Mouse (Mus musculus): Measurements from ENCODE around the gene Alx3. TPM values are rescaled to one million over a fixed set of nuclear protein-coding genes. Genes with fewer than 3 reads are reported as not detected.
A peak's percentile ranks its signal among the peaks of the same experiment; 100 is the strongest.

Alx3 gene
- 0.09 TPM in 1 of 2 replicates, not detected in the other for polyA plus RNA-seq (2015; fragmentation: Nextera tagmentation; extraction: Ambion mirVana)

DNA sequence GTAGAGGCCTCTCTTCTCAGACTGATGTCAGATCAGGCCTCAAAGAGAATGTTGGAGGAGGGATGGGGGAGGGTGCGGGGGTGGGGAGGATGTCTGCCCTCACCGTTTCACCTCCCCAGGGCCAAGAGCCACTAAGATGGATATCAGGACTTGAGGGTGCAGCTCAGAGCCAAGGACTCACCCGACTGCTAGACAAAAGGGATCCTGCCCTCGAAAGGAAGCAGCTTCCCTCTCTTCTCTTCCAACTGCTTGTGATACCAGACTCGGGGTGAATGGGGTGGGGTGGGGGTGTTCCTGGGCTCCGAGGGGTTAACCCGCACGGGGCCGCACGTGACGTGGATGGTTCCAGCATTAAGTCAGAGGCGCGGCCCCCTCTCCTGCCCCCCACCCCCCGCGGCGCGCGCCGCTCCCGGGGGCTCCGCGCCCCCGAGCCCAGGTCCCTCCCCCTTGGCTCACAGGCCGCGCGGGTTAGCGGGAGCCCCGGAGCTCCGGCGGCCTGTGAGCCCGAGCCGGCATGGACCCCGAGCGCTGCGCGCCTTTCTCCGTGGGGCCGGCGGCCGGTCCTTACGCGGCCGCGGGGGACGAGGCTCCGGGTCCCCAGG, at the start of gene Alx3:
Gene Alx3 (plus strand): TSS at position 370 of the 602 bp plus-strand sequence.
- peak within 1 kb of the TSS; percentile 45 for H3K4me3 ChIP-seq (ENCODE audit: low read length)
- H3K27ac ChIP-seq (ENCODE audit: low read length): no peak within 1 kb of the TSS
- peak within 1 kb of the TSS; percentile 63 for H3K4me2 ChIP-seq (replicated peaks; ENCODE audit: low read depth, low read length)
- peak; percentile 43 for ATAC-seq (ENCODE audit: low FRiP score, low TSS enrichment)
- H3K4me1 ChIP-seq (ENCODE audit: insufficient read depth, low read length): peaks cover 10% of the 10 kb centered on the region
- H3K27me3 ChIP-seq (ENCODE audit: insufficient read depth, low read length): peaks cover 88% of the 10 kb centered on the region
- peak within 1 kb of the TSS; percentile 59 for H3K9ac ChIP-seq (replicated peaks; ENCODE audit: low read length)
- WGBS: under 1% methylated on average over 25 of the region's 46 CpGs
- no peaks in the 10 kb centered on the region for H3K36me3 ChIP-seq (ENCODE audit: insufficient read depth, low read length)
- H3K9me3 ChIP-seq (ENCODE audit: low read length): no peaks in the 10 kb centered on the region

DNA sequence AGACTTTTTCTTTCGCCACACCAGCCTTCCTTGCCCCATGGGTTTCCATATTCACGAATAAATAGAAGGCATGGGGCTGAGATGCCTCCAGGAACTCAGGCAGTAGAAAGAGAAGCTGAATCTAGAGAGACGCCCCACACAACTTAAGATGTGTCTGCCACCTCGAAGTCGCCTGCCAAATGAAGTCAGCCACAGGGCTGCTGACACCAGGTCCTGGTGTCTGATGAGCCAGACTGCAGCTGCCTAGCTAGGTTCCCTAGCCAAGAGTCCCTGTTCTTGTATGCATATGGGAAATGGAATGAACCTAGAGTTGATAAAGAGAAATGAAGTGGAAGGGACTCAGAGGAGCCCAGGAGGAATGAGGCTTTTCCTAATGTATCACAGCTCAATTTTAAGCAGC, 49.6 kb upstream of the Alx3 start:
- Histone ChIP-seq H3K4me1 (ENCODE audit: insufficient read depth, low read length) (peaks cover 12% of the 10 kb centered on the region), H3K36me3 (ENCODE audit: insufficient read depth, low read length) (no peaks in the 10 kb centered on the region), H3K4me2 (replicated peaks; ENCODE audit: low read depth, low read length) (no peak overlapping the region), H3K9ac (replicated peaks; ENCODE audit: low read length) (no peak overlapping the region), H3K4me3 (ENCODE audit: low read length) (no peak overlapping the region), H3K27ac (ENCODE audit: low read length) (no peak overlapping the region), H3K27me3 (ENCODE audit: insufficient read depth, low read length) (peaks cover 88% of the 10 kb centered on the region), H3K9me3 (ENCODE audit: low read length) (no peaks in the 10 kb centered on the region)
- no peak for ATAC-seq (ENCODE audit: low FRiP score, low TSS enrichment)
- WGBS: 37% methylated on average over 5 of the region's 5 CpGs

DNA sequence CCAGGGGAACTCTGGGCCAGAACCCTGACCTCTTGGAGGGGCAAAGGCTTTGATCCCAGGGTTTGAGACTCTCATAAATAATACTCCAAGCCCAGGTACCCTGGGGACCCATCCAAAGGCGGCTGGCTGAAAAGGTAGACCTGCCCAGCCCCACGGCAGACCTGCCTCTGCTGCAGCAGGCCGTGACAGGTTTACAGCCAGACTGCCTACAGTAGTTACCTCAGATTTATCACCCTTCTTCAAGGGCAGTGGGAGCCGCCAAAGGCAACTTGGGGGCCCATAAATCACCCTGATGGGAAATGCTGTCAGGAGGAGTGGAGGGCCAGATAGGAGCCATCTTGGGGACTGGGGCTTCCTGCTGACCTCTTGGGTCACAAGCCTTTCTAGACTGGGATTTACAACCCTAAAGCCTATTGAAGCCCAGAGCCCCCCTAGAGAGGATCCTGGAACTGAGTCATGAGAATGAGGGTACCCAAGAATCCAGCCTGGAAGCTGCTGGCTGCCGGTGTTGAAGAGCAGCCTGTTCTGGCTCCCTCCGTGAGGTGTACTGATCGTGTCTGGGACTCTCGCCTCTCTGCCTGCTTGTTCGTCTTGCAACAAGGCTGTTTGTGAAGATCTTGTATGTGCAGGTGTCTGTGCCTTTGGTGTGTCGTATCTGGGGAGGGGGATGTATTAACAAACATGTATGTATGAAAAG, 49.0 kb upstream of the Alx3 start:
- peak; percentile 87 for ATAC-seq (ENCODE audit: low FRiP score, low TSS enrichment)
- no peaks in the 10 kb centered on the region for H3K9me3 ChIP-seq (ENCODE audit: low read length)
- H3K36me3 ChIP-seq (ENCODE audit: insufficient read depth, low read length): no peaks in the 10 kb centered on the region
- peaks cover 89% of the 10 kb centered on the region for H3K27me3 ChIP-seq (ENCODE audit: insufficient read depth, low read length)
- H3K4me1 ChIP-seq (ENCODE audit: insufficient read depth, low read length): peaks cover 12% of the 10 kb centered on the region
- no peak overlapping the region for H3K4me3 ChIP-seq (ENCODE audit: low read length)
- H3K4me2 ChIP-seq (replicated peaks; ENCODE audit: low read depth, low read length): no peak overlapping the region
- WGBS: 14% methylated on average over 10 of the region's 10 CpGs
- no peak overlapping the region for H3K27ac ChIP-seq (ENCODE audit: low read length)
- no peak overlapping the region for H3K9ac ChIP-seq (replicated peaks; ENCODE audit: low read length)

DNA sequence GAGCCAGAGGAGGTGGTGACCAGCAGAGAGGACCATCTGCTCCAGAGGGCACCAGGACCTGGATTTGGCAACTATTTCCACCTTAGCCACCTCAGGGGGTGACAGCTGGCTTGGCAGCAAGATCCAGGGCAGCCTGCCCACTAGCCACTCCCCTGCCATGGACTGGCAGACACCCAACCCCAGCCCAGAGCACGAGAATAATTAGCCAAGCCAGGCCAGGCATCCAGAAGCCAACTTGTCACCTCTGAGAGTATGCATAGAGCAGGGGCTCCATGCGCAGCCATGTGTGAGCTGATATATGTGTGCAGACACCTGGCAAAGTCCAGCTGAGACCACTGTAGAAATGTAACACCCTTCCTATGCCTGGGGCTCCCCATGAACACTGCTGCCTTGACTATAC, 47.9 kb upstream of the Alx3 start:
- H3K9me3 ChIP-seq (ENCODE audit: low read length): no peaks in the 10 kb centered on the region
- H3K27me3 ChIP-seq (ENCODE audit: insufficient read depth, low read length): peaks cover 90% of the 10 kb centered on the region
- H3K27ac ChIP-seq (ENCODE audit: low read length): no peak overlapping the region
- no peaks in the 10 kb centered on the region for H3K36me3 ChIP-seq (ENCODE audit: insufficient read depth, low read length)
- H3K4me1 ChIP-seq (ENCODE audit: insufficient read depth, low read length): peaks cover 12% of the 10 kb centered on the region
- no peak overlapping the region for H3K9ac ChIP-seq (replicated peaks; ENCODE audit: low read length)
- 38% methylated on average over 2 of the region's 2 CpGs for WGBS
- no peak overlapping the region for H3K4me3 ChIP-seq (ENCODE audit: low read length)
- ATAC-seq (ENCODE audit: low FRiP score, low TSS enrichment): no peak; the same call in 1 of the 2 replicates
- no peak overlapping the region for H3K4me2 ChIP-seq (replicated peaks; ENCODE audit: low read depth, low read length)

DNA sequence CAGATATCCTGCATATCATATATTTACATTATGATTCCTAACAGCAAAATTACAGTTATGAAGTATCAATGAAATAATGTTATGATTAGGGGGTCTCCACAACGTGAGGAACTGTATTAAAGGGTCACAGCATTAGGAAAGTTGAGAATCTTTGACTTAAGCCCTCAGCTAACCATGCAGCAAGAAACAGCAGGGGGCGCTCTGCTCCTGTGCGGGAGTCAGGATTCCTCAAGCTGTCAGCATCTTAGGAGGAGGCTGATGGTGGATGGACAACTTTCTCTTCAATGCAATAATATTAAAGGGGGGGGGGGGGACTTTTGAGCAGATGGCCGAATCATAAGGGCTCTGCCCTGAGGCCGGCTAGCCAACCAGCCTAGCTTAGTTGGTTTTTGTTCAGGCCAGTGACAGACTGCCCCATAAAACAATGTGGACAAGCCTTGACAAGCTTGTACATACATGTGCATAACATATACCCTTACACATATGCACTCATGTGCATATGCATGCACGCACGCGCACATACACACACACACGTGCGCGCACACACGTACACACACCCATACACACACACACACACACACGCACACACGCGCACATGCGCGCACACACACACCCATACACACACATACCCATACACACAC, 44.3 kb upstream of the Alx3 start:
- WGBS: 73% methylated on average over 17 of the region's 17 CpGs
- H3K36me3 ChIP-seq (ENCODE audit: insufficient read depth, low read length): no peaks in the 10 kb centered on the region
- no peaks in the 10 kb centered on the region for H3K9me3 ChIP-seq (ENCODE audit: low read length)
- H3K4me3 ChIP-seq (ENCODE audit: low read length): no peak overlapping the region
- H3K27me3 ChIP-seq (ENCODE audit: insufficient read depth, low read length): peaks cover 84% of the 10 kb centered on the region
- no peak for ATAC-seq (ENCODE audit: low FRiP score, low TSS enrichment)
- peaks cover 8% of the 10 kb centered on the region for H3K4me1 ChIP-seq (ENCODE audit: insufficient read depth, low read length)
- H3K27ac ChIP-seq (ENCODE audit: low read length): no peak overlapping the region
- no peak overlapping the region for H3K4me2 ChIP-seq (replicated peaks; ENCODE audit: low read depth, low read length)
- H3K9ac ChIP-seq (replicated peaks; ENCODE audit: low read length): no peak overlapping the region

DNA sequence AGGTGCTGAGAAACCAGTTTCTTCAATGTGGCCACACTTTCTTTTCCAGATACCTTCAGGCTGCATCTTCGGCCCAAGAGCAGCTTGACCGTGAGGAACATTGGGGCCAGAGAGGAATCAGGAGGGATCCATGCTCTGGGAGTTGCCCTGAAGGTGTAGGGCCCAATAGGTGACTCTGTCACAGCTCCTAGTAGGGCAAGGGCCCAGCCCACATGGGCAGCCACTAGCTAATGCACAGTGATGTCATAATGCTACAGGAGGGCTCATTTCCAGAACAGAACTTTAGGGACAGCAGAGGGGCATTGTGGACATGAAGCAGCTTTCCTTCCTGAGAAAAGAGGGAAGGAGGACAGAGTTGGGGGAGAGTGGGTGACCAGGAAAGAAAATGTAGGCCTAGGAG, 40.0 kb upstream of the Alx3 start, which contains the start of gene Ubl4b:
Gene Ubl4b (minus strand): TSS at position 232 of the 400 bp plus-strand sequence.
- 94% methylated on average over 2 of the region's 2 CpGs for WGBS
- Histone ChIP-seq H3K36me3 (ENCODE audit: insufficient read depth, low read length) (no peaks in the 10 kb centered on the region), H3K4me3 (ENCODE audit: low read length) (no peak within 1 kb of the TSS), H3K27ac (ENCODE audit: low read length) (no peak within 1 kb of the TSS), H3K27me3 (ENCODE audit: insufficient read depth, low read length) (peaks cover 78% of the 10 kb centered on the region), H3K4me2 (replicated peaks; ENCODE audit: low read depth, low read length) (no peak within 1 kb of the TSS), H3K4me1 (ENCODE audit: insufficient read depth, low read length) (no peaks in the 10 kb centered on the region), H3K9ac (replicated peaks; ENCODE audit: low read length) (no peak within 1 kb of the TSS), H3K9me3 (ENCODE audit: low read length) (no peaks in the 10 kb centered on the region)
- no peak for ATAC-seq (ENCODE audit: low FRiP score, low TSS enrichment)

DNA sequence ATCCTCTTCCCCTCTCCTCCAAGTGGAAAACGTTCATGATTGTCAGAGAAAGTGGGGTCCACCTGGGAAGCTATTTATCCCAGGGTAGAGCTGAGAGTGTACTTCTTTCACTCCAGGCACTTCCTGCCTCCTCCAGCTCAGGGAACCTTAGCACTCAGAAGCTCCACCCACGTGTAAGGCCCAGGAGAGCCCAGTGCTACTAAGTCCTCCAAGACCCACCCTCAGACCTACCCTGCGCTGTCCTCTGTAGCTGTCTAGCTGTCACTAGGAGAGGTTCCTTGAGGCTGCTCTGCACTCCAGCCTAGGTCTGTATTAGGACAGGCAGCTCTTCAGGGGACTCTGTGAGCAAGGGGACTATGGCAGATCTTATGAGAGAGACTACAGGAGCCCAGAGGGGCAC, 36.1 kb upstream of the Alx3 start:
- H3K9ac ChIP-seq (replicated peaks; ENCODE audit: low read length): no peak overlapping the region
- peaks cover 56% of the 10 kb centered on the region for H3K27me3 ChIP-seq (ENCODE audit: insufficient read depth, low read length)
- peak; percentile 39; the same call in 1 of the 2 replicates for ATAC-seq (ENCODE audit: low FRiP score, low TSS enrichment)
- H3K4me2 ChIP-seq (replicated peaks; ENCODE audit: low read depth, low read length): no peak overlapping the region
- H3K4me3 ChIP-seq (ENCODE audit: low read length): no peak overlapping the region
- no peaks in the 10 kb centered on the region for H3K9me3 ChIP-seq (ENCODE audit: low read length)
- no peak overlapping the region for H3K27ac ChIP-seq (ENCODE audit: low read length)
- WGBS: 30% methylated on average over 3 of the region's 3 CpGs
- H3K36me3 ChIP-seq (ENCODE audit: insufficient read depth, low read length): no peaks in the 10 kb centered on the region
- peaks cover 2% of the 10 kb centered on the region; the same call in 1 of the 2 replicates for H3K4me1 ChIP-seq (ENCODE audit: insufficient read depth, low read length)

DNA sequence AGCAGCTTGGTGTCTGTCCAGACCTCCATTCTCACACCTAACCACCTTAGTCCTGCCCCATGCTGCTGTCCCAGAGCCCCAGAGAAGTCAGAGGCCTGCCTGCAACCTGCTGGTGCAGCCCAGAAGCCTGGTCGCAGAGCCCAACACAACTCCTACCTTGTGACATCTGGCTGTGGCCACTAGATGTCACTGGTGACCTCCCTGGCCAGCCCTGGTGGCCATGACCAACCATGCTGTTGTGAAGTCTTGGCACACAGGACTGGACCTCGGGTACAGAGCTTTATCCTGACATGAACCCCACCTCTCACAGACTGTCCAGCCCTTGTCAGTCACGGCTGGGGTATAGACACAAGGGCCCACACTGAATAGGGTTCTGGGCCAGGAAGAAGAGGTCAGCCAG, 35.6 kb upstream of the Alx3 start:
- Histone ChIP-seq H3K9ac (replicated peaks; ENCODE audit: low read length) (no peak overlapping the region), H3K4me1 (ENCODE audit: insufficient read depth, low read length) (peaks cover 2% of the 10 kb centered on the region; the same call in 1 of the 2 replicates), H3K9me3 (ENCODE audit: low read length) (no peaks in the 10 kb centered on the region), H3K27me3 (ENCODE audit: insufficient read depth, low read length) (peaks cover 52% of the 10 kb centered on the region), H3K36me3 (ENCODE audit: insufficient read depth, low read length) (no peaks in the 10 kb centered on the region), H3K27ac (ENCODE audit: low read length) (no peak overlapping the region), H3K4me3 (ENCODE audit: low read length) (no peak overlapping the region), H3K4me2 (replicated peaks; ENCODE audit: low read depth, low read length) (no peak overlapping the region)
- WGBS: 12% methylated on average over 3 of the region's 3 CpGs
- ATAC-seq (ENCODE audit: low FRiP score, low TSS enrichment): peak; percentile 85

DNA sequence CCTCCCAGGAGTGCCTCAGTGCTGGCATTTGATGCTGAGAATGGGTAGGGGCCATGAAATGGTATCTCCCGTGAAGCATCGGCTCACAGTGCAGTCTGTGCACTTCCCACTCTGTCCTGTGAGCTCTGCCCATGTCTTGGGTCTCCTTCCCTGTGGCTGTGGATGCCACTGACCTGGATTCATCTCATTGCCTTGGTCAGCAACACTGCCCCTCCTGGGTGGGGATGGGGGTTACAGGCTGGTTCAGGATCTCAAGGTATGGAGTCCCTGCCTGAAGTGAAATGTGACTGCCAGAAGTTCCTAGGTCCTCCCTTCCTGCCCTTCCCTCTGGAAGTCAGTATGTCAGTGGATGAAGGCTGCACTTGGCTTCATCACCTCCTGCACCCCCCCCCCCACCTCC, 32.7 kb upstream of the Alx3 start:
- Histone ChIP-seq H3K9ac (replicated peaks; ENCODE audit: low read length) (no peak overlapping the region), H3K4me1 (ENCODE audit: insufficient read depth, low read length) (peaks cover 2% of the 10 kb centered on the region; the same call in 1 of the 2 replicates), H3K4me2 (replicated peaks; ENCODE audit: low read depth, low read length) (no peak overlapping the region), H3K9me3 (ENCODE audit: low read length) (no peaks in the 10 kb centered on the region), H3K36me3 (ENCODE audit: insufficient read depth, low read length) (no peaks in the 10 kb centered on the region), H3K4me3 (ENCODE audit: low read length) (no peak overlapping the region), H3K27ac (ENCODE audit: low read length) (no peak overlapping the region), H3K27me3 (ENCODE audit: insufficient read depth, low read length) (peaks cover 30% of the 10 kb centered on the region)
- no peak; the same call in 1 of the 2 replicates for ATAC-seq (ENCODE audit: low FRiP score, low TSS enrichment)
- WGBS: 32% methylated on average over 2 of the region's 2 CpGs

Data from kidney, embryonic 16.5 days (tissue).